Mouse (Mus musculus) T-cell, adult 2 months (primary cell): Measurements from ENCODE around the gene Kmt2c.

Experiments used
- DNase-seq: peaks from one replicate; pipeline ENCODE4 v3.0.0; 2022; ENCODE audit warnings: low spot score

Gene Kmt2c

GRCm38 (mm10) chr5:25498346-25498820 lies at the start of gene Kmt2c:
Kmt2c (minus strand) TSS chr5:25498783.
- peak; percentile 62 for DNase-seq

GRCm38 (mm10) chr5:25546912-25547311 lies 48.3 kb upstream of the Kmt2c start:
- no peak for DNase-seq

DNA sequence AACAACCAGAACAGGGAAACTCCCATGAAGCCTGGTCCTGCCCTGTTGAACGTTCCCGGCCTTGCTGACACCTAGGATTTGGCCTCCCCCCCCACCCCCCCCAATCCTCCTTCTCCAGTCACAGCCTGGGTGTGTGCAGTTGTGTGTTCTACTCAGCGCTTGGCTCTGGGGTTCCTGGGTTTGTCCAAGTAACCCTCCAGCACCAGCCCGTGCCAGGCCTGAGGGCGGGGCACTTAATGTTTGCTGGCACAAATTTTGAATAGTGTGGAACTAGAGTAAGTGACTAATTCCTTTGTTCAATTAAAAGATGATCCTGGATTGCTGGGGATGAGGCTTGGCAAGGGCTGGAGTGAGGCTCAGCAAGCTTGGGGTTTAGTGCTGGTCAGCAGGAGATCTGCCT lies 46.0 kb upstream of the Kmt2c start:
- DNase-seq = no peak

DNA sequence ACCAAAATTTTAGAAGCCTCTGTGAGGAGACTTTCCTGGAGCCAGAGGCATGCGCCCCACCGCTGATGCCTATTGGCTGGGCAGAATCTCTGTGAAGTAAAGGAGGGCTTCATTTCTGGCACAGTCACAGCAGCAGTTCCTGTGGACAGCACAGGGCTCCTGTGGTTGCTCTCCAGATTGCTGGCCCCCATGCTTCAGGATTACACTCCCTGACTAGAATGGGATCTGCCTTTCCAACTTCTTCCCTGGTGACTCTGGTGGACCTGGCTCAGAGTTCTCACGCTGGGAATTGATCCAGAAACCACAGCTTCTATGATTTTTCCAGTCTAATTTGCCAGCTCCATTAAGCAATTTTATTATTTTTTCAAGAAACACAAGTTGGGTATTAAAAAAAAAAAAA lies 45.5 kb upstream of the Kmt2c start:
- no peak for DNase-seq

DNA sequence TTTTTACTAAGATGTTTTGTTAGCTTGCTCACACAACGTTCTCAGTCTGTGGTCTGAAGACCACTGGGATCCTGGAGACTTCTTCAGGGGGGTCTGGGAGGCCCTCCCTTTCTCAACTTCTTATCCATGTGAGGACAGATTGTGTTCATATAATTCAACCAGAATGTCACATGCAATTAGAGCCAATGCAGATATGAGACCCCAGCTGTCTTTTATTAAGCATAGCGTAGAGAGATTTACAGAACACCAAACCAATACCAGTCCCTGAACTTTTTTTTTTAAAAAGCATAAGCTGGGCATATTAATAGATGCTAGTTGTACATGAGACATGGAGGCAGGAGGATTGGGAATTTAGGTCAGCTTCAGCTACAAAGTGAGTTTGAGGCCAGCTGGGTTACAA lies 43.1 kb upstream of the Kmt2c start:
- no peak for DNase-seq

GRCm38 (mm10) chr5:25540921-25541320 lies 42.3 kb upstream of the Kmt2c start:
- DNase-seq = no peak

GRCm38 (mm10) chr5:25540412-25540811 lies 41.8 kb upstream of the Kmt2c start:
- DNase-seq = no peak

DNA sequence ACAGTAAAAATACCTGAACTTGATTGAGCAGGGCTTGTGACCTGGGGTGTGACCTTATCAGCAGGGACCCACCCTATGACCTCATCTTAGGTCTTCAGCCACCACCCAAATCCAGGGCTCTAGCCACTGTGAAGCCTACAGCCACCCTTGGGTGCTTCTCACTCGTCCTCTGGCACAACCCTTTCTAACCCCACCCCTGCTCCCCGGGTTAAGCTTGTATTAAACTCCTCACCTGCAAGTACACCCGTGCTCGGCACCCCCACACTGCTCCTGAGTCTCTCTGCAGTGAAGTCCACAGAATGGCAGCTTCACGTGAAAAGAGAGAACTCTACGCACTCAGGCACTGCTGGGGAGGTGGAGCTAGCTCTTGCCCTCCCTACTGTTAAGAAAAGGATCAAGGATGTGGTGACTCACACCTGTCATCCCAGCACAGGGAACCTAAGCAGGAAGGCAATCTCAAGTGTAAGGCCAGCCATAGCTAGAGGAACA lies 38.4 kb upstream of the Kmt2c start:
- no peak for DNase-seq

DNA sequence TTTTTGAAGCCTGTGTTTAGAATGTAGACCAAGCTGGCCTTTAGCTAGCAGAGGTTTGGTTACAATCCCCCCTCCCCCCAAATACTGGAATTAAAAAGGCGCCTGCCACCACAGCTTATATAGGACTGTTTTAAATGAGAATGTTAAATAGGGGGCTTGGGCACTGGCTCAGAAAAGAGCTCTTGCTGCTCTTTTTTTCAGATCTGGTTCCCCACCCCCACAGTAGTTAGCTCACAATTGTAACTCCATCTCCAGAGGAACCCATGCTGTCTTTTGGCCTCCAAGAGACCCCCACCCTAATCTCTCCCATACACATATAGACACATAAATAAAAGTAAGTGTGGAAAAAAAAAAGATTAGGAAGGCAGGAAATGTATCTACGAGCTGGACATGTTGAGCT lies 37.9 kb upstream of the Kmt2c start:
- DNase-seq = no peak

DNA sequence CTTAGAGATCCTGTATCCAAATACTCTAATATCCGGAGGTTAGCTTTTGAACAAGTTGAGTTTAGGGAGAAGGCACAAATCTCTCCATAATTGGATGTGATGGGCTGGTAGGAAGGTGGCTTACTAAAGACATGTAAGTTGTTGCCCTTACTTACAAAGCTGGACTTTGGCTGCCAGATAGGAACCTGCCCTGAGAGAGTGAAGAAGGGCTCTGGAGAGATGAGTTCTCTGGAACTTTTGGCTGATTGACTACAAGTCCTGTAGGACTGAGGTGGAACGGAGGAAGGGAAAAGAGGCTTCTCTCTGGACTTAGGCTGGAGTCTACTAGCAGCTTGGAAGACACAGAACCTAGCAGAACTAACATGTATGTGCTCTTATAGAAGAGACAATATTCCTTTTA lies 37.0 kb upstream of the Kmt2c start:
- DNase-seq = no peak

DNA sequence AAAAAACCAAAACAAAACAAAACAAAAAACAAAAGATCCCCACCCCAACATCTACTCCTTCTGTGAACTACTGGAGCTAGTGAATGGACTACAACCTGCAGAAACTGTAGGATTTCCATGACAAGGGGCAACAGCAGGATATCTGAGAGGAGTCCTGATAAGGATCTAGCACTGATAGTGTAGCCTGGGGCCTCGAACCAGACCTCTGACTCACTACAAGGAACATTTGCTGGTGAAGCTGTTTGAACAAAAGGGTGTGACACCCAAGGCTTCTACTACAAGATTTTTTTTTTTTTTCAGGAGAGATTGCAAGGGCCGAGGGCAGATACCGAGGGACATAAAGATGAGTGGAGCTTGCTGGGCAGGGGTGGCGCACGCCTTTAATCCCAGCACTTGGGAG lies 34.7 kb upstream of the Kmt2c start:
- no peak for DNase-seq

DNA sequence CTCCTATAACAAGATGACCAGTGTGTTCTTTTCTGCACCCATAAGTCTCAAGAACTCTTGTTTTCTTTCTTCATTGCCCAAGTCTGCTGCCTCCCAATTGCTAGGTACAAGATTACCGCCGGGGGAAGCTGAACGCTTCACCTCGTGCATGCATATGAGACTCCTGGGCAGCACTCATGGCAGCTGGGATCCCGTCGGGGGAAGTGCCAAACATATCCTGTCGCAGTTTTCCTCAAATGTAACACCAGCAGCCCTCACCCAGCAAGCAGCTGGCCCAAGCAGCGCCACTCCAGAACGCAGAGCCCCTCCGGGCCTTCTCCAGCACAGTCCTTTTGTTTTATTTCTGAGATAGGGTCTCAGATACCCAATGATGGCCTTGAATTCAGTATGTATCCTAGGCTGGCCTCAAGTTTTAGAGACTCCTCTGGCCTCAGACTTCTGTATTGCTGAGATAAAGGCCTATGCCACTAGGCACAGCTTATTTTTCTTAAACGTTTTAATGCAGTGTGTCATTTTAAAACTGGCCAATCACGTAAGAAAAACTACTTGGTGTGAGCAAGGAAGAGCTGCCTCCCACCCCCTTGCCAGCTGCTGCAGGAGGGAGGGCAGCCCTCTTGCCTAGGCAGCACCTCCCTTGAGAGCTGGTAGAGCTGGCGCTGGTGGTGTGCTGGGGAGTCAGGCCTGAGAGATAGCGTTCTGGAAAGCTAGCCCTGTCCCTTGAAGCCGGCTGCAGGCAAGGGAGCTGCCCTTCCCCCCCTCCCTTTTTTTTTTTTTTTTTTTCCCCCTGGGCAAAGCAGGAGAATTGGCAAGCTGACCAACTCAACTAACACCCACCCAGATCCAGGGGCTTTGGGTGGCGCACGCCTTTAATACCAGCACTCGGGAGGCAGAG lies 33.9 kb upstream of the Kmt2c start:
- no peak for DNase-seq

DNA sequence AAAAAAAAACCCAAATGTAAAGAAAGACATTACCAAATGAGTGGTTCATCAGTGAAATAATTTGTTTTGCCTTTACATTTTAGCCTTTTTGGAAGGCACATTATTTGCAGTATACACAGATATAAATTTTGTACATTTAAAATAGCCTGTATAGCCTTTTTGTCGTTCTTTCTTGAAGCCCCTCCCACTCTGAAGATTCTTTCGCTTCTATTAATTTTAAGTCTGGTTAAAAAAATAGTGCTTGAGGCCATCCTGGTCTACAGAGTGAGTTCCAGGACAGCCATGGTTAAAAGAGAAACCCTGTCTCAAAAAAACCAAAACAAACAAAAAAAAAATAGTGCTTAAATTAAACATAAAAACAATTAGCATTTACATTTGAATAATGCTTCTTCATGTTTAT lies 32.0 kb upstream of the Kmt2c start:
- DNase-seq = no peak

- DNase-seq = peak; percentile 99
Observed at GRCm38 (mm10) chr5:25529529-25530421, 31.2 kb upstream of the Kmt2c start.

DNA sequence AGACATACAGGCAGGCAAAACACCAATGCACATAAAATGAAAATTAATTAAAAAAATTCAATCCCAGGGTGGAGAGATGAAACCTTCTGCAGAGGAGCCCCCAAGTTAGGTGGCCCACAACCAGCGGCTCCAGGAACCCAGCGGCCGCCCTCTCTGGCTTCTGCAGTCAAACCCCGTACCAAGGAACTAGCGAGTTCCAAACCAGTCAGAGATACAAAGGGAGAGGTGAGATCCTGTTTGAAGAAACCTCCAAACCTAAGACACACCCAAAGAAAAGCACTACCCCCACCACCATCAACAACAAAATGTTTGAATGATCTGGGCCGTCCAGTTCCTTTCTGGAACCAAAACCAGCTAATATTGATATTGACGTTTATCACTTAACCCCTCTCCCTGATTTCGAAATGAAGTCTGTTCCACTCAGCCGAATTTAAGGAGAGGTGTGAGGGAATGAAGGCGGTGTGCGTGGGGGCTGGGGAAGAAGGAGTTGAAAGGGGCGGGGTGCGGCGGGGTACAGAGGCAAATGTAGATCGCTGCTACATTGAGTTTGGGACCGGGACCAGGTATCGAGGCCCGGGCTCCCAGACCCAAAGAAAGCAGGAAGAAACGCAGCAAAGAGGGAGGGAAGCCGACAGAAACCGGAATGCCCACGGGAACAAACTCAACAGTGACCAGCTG lies 30.4 kb upstream of the Kmt2c start:
- no peak for DNase-seq

DNA sequence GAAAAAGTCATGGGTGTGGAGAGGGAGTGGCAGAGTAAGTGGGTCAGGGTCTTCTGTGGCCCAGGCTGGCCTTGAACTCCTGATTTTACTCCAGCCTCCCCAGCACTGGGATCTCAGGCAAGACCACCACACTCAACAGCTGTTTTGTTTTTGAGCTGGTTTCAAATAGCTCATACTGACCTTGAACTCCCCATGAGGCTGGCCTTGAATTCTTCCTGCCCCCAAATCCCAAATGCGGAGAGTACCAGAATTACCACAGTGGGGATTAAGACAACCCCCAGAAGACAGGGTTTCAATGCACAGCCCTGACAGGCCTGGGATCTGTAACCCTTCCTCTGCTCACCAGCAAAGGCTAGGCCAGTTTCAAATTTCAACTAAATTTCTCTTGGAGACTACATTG lies 29.4 kb upstream of the Kmt2c start:
- DNase-seq = no peak

- DNase-seq = no peak
Observed at GRCm38 (mm10) chr5:25526926-25527325, 28.3 kb upstream of the Kmt2c start.

GRCm38 (mm10) chr5:25526116-25526515 lies 27.5 kb upstream of the Kmt2c start:
- no peak for DNase-seq

GRCm38 (mm10) chr5:25521461-25521860 lies 22.9 kb upstream of the Kmt2c start:
- no peak for DNase-seq

GRCm38 (mm10) chr5:25519820-25520219 lies 21.2 kb upstream of the Kmt2c start:
- no peak for DNase-seq

GRCm38 (mm10) chr5:25517550-25517949 lies 19.0 kb upstream of the Kmt2c start:
- no peak for DNase-seq

GRCm38 (mm10) chr5:25516301-25516895 lies 17.8 kb upstream of the Kmt2c start:
- DNase-seq = no peak
